Mouse (Mus musculus): ENCODE measurements at regions not wholly inside any gene's neighbourhood (a gene's known extent, or its start where the extent isn't known, plus 50 kb on each side); places are given as distances from the start of the nearest gene placed in this dataset.
A peak's percentile ranks its signal among the peaks of the same experiment; 100 is the strongest.

- no peak for DNase-seq (ENCODE audit: low read depth, low spot score)
Observed at GRCm38 (mm10) chrX:82528640-82529351, 419.9 kb upstream of the Dmd start.

- DNase-seq (ENCODE audit: low read depth, low spot score), result peak; percentile 28
Observed at GRCm38 (mm10) chrX:82571616-82572015, 377.1 kb upstream of the Dmd start.

- peak; percentile 10 for DNase-seq (ENCODE audit: low read depth, low spot score)
Observed at GRCm38 (mm10) chrX:82613361-82613760, 335.3 kb upstream of the Dmd start.

- DNase-seq (ENCODE audit: low read depth, low spot score), result no peak
Observed at GRCm38 (mm10) chrX:82650359-82650758, 298.3 kb upstream of the Dmd start.
